Mouse (Mus musculus) kidney, postnatal 14 days (tissue): ENCODE data around the gene Morn3.

Experiments
- DNase-seq: peaks from one replicate; pipeline ENCODE4 v3.0.0; 2022; ENCODE audit warnings: mixed read lengths

Gene Morn3

DNA sequence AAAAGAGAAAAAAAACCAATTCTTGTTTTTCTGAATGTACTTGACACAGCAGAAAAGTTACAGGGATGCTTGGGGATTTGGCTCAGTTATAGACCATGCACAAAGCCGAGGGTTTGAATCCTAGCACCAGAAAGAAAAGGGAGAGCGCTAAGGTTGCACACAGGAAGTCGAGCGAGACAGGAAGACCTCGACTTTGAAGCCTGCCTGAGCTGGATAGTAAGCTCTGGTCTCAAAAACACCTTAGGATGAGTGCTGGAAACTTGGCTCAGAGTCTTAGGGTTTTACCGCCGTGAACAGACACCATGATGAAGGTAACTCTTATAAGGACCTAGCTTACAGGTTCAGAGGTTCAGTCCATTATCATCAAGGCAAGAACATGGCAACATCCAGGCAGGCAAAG, 25.4 kb downstream of the Morn3 start:
- DNase-seq = no peak

DNA sequence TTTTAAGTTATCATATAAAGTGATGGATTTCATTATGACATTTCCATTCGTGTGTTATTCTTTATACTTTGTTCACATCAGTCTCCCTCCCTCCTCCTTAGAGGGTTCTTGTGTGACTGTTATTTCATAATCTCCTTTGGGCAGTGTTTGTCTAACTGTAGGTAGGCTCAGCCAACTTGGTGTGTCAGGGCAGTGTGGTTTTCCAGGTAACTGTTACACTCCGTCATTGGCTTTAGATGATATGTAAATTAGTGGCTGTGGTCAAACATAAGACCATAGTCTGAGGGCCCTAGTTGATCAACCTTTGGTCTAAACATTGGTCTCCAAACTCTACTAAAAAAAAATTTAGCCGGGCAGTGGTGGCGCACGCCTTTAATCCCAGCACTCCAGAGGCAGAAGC, 26.4 kb downstream of the Morn3 start:
- no peak for DNase-seq

DNA sequence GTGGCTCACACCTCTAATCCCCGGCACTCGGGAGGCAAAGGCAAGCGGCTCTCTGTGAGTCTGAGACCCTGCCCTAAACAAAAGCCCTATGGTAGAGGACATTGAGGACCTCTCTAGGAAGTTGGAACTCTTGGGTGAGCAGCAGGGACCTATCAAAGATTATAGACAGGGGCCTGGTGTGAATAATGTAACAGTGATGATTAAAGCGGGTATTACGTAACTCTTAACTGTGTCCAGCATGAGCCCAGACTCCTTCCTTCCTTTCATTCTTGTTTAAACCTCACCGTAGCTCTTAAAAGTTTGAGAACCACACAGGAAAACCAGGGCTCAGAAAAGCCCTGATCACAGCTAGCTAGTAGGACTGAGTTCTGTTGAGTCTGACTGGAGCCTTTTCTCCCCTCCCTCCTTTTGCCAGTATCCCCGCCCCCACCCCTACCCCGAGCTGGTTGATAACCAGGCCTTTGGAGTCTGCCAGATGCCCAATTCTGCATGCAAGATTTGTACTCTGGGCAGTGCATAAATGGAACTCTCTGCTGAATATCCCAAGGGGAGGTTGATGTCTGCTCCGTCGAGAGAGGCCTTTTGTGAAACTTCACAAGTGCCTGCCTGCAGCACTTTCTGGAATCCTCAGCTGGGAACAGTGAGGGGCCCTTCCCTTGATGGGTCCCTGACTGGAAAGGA, 27.3 kb downstream of the Morn3 start:
- DNase-seq = no peak

DNA sequence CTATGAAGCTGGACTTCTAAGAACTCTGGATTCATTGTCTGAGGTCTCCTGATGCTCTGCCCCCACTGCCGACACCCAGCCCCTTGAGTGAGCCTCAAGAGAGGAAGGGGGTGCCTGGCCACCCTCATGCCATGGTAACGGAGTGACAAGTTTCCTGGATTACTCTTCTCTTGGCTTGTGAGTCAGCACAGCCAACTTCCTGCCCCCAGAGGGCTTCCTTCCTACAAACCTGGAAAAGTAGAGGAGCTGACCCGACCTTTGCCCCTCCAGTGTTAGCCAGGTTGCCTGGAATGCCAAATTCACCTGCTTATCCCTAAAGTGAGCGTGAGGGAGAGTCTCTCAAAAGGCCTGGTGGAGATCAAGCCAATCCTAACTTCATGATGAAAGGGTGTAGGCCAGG, 29.3 kb downstream of the Morn3 start:
- no peak for DNase-seq

DNA sequence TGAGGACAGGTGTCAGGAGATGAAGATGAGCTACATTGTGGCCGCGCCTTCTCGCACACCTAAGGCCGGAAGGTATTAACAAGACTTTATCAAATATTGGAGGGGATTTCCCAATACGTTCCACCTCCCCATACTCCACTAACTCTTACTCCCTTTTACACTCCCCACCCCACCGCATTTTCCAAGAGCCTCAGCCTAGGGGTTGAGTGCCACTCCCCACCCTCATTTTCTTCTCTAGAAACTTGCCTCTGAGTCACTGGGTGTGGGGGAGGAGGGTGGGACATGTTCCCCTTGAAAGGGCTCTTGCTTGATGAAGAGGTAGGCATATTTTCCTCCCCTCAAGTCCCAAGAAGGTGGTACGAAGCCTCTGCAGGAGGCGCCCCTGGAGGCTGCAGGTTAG, 30.9 kb downstream of the Morn3 start:
- no peak for DNase-seq

DNA sequence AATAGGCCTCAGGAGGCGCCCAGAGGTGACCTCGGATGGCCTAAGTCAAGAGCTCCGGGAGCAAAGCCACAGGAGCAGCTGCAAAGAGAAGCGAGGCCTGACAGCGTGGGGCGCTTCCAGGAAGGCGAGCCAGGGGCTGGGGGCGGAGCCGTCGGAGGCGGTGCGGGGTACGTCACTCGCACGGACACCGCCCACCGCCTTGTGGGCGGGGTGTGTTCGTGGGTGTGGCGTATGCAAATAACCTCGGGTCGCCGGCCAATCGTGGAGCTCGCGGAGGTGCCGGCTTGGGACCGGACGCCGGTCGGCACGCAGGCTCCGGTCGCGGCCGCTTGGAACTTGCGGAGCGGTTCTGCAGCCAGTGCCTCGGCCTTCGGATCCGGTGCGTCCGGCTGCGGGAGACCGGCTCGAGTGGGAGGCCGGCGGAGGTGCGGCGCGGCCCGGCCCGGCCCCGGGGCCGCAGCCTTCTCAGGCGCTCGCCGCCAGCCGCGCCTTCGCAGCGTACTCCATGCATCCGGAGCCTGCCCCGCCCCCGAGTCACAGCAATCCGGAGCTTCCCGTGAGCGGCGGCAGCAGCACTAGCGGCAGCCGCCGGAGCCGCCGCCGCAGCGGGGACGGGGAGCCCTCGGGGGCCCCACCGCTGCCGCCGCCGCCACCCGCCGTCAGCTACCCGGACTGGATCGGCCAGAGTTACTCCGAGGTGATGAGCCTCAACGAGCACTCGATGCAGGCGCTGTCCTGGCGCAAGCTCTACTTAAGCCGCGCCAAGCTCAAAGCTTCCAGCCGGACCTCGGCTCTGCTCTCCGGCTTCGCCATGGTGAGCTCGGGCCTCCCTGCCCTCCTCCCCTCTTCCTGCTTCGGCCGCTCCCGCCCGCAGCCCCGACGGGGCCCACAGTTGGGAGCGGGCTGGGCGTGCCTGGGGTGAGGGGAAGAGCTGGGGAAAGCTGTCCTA, 31.8 kb downstream of the Morn3 start, which contains the start of gene Orai1:
Gene Orai1, plus strand, starts transcription at position 322 of the 949 bp plus-strand sequence.
- DNase-seq = peak; percentile 99

DNA sequence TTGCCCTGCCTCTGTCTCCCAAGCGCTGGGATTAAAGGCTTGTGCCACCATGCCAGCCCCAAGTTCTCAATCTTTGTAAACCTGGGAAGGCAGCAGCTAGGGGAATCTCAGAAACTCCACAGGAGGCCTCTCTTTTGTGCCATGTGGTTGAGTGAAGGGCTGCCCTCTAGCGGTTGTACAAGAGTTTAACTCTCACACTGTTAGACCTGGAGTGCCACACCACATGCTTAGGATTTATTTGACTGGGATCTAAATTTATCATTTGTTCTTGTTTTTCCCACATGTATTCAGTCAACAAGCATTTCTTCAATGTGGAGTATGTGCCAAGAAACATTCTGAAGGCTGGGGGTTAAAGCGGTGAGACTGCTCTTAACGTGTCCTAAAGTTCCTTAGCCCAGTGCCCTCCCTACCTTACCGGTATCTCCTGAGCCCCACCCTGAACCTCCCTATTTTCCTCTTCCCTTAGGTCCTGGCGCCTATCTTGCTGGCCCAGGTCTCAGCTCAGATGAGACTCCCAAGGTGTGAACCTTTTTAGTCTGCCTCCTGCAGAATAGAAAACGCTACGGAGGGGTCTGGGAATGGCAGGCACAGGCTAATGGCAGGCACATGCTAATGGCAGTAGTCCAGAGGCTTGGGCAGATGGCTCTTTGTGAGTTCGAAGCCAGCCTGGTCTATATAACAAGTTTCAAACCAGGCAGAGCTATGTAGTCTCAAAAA, 33.1 kb downstream of the Morn3 start:
- DNase-seq = peak; percentile 73

DNA sequence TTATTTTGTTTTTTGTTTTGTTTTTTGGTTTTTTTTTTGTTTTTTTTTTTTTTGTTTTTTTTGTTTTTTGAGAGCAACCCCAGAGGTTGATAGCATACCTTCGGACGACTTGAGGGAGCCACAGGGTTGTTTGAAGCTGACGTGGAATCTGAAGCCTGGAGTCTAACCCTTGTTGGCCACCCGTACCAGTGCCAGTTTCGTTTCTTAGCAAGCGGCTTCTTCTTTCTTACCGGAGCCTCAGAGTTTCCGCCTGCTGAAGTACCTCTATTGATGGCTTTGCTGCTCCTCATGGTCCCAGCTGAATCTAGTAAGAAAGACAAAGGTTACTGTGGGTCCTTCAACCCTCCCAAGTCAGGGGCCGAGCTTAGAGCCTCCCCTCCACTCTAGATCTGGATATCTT, 35.1 kb downstream of the Morn3 start:
- DNase-seq = no peak

DNA sequence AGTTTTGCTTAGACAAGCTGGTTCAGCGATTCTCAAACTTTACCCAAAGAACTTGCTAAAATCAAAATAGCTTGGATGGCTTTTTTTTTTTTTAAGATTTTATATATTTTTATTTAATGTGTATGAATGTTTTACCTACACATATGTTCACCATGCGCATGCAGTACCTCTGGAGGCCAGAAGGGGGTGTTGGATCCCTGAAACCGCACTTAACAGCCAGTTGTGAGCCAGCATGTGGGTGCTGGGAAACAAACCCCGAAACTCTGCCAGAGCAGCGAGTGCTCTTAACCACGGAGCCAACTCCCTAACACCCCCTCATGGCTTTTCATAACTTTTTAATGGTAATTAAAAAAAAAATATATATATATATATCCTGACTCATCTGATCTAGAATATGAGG, 36.0 kb downstream of the Morn3 start:
- no peak for DNase-seq

DNA sequence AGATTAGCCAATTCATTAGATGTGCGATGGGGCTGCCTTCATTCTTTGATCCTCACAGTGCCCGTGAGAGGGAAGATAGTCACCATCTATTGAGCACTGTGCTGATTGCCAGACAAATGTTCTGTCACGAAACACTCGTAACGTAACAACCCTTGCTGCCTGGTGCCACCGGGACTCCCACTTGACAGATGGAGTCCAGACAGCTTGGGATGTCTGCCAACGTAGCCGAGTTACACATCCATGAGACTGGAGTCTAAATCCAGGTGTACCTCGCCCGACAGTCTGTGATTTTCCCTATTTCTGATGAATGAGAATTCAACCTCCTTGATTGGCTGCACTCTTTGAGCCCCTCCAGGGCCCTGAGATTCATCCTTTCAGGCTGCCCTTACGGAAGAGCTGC, 36.9 kb downstream of the Morn3 start:
- no peak for DNase-seq

DNA sequence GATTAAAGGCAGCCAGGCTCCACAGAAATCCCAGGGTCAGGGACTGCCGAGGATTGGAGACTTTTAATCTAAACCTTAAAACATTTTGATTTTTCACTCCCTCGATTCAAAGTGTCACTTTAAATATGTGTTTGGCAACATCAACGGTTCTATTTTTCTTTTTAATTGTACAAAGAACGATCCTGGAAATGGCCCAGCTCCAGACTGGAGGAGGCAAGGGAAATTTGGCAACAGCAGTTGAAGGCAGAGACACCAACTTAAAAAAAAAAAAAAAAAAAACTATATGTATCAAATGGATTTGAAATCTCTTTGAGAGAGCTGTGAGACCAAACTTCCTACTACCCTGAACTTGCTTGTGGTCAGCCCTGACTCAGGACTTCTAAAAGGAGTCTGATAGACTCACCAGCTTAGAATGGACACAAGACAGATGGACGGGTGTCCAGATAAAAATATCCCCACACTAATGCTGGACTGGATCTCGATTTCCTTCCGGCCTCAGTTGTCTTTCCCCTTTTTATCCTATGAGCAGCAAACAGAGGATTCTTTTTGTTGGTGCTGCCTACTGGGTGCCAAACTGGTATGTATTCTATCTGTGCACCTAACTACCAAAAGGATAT, 37.8 kb downstream of the Morn3 start:
- no peak for DNase-seq

DNA sequence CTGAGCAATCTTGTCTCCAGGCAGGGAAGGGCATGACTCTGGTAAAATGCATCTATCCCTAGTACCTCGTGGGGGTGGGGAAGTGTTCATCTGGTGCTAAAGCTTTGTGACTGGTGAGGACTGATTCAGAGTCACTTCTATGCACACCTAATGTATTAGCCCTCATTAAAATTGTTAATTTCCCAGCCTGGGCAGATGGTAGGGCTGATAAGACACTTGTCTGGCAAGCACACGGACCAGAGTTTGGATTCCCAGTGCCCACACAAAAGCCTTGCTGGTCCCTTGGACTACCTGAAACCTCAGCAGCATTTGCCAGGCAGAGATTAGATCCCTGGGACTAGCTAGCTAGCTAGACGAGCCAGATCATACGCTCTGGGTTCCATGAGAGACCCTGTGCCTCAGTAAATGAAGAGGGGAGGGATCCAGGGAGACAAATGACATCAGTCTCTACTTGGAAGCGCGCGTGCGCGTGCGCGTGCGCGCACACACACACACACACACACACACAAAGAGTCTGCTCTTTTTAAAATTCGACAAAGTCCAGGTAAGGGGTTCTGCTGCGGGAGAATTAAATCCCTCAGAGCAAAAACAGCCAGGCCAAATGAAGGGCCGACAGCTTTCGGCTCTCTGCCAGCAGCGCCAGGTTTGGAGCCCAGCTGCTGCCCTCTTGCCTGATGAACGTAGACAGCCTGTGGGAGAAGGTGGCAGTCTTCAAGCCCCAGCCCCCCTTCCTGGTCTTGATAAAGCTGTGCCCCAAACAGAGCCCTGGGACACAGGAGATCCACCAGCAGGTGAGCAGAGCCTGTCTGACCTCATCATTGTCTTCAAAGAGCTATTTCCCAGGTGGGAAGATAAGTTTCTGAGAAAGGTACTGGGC, 40.9 kb downstream of the Morn3 start:
- no peak for DNase-seq

DNA sequence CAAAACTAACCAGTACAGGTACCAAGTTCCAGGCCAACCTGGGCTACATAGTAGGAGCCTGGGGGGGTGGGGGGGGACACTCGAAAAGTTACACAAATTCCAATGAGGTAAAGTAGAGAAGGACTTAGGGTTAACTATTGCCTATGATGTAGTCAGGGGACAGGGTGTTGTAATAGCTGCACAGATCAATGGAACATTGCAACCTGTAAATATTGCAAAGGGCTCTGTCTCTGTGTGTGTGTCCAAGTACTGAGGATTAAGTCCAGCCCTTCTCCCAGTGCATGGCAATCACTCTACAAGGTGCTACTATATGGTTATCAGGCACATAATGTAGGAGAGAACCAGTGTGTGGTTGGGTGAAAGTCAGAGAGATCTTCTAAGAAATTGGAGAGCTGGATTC, 45.9 kb downstream of the Morn3 start:
- DNase-seq = no peak

DNA sequence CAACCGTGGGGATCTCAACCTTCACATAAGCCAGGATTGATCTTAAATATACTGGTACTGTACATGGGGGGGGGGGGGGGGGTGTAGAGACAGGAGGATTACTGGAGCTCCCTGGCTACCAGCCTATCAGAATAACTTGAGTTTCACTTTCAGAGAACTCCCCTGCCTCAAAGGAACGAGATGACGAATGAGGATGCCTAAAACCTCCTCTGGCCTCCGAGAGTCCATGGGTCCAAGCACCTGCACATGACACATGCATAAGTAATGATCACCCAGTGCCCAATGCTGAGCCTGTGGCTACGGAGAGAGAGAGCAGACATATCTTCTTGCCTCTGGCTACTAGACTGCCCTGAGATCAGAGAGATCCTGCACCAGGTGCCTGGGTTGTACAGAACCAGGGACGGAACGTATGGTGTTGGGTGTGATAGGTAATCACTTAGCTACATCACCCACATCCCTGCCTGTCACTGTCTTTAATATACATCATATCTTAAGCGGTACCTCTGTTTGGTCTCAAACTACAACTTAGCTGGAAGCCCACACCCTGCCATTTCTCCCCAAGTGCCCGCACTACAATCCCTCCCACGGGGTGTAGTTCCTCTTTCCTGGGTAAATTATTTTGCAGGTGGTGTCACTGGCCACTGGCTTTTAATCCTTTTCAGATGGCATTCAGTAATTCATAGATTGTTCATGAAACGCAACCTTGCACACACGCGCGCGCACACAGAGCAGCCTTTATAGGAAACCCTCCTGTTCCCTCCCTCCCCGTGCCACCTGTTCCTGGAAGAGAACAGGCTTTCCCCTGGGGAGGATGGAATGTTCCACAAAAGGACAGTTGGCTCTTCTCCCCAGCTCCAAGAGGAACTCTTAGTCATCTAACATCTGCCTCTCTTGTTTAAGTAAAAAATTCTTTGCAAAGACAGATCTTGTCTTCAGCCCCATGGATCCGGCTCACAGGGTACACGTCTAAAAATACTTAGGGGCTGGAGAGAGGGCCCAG, 49.3 kb downstream of the Morn3 start:
- DNase-seq = no peak

DNA sequence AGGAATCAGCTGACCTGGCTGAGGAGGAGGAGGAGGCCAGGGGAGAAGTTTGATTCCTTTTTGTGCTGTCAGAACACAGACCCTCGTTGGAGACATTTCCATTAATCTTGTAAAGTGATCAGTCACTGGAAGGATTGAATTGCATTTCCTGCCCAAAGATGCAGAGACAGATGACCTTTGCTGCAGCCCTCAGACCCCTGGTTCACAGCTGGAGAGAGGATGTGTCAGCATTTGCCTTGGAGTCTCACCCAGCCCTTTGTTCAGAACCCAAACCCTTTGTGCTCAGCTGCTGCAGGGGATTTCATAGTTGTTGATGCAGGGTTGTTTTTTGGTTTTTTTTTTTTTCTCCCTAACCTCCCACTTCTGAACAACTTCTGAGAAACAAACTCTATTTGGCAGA, 51.9 kb downstream of the Morn3 start:
- no peak for DNase-seq

DNA sequence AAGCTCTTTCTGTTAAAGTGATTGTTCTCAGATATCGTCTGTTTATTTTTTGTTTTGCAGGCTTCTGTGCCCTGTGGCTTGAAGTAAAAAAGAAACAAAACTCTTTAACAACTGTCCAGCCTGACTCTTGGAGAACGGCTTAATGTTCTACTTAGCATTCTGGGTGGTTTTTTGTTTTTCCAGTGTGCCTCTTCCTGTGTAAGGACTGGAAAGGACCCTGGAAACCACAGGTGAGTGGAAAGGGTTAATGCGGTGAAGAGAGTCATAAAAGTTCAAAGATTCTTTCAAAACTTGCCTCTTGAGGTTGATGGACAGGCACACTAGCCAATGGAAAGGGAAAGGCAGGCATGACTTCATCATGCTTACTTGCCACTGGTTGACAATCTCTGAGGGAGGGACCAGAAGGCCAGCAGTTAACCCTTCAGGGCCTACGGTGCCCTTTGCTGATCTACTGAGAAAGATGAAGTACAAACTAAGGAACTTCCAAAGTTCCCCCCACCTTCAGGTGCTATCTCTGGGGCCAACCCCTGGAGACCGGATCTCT, 52.4 kb downstream of the Morn3 start:
- peak; percentile 94 for DNase-seq

DNA sequence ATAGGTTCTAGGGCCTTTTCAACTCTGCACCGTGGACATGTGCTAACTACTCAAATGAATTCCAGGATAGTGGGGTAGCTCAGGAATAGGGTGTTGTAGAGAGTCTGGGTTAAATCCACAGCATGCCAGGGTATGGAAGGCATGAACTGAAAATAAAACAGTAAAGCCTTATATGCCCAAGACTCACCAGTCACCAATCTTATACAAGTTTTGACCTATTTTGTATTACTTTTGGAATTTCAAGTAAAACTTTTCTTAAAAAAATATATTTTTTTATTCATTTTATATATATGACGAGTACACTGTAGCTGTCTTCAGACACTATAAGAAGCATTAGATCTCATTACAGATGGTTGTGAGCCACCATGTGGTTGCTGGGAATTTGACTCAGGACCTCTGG, 53.0 kb downstream of the Morn3 start:
- DNase-seq = no peak

DNA sequence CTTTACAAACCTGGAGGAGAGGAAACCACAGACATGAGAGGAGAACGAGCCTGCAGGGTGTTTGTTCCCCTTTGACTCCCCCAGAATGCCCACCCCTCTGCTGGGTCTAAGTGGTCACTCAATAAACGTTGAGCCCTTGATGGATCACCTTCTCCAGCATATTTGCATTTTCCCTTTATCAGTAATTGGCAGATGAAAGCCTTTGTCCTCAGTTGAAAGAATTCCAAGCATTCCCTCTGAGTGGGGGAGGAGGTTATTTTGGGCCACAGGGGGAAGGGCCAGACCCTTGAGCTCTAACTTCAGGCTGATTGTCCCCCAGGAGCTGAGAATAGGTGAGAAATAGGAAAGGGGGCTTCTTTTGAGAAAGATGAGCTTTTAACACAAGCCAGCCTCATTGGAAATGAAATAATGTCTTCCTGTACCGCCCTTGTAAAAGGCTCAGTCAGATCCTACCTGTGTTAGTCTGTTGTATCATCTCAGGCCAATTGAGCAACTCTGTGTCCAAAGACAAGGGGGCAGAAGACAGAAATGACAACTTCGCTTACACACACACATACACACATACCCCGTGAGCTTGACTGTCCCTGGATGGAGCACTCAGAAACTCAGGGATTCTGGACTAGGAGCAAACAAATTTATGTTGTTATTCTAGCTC, 55.3 kb downstream of the Morn3 start:
- DNase-seq = no peak

DNA sequence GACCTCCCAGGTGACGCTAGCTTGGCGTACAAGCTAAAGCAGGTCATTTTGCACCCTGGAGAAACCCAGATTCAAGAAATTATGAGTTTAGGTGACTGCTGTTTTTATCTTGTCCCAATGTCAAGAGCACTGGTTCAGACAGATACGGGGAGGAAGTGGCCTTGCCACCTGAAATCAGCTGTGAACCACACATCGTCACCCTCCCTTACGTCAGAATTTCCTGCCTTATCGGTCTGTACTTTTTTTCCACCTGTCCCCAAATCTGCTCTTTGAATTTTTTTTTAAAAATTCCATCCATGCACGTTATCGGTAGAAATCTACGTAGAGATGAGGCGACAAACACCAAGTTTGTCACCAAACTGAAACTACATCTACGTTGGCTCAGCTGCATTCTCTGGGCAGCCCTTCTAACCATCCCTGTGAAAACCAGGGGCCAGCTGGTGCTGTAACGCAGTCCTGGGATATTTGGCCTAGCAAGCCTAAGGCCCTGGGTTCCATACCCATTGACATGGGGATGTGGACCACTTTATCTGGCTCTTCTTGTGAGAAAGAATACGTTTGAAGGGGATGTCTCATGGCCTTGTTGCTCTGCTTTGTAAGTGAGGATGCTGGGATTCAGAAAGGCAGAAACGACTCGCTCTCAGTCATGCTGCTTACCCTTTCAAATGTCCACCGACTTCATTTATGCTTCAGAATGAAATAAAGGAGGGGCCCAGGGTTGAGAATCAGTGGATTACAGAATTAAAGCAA, 56.2 kb downstream of the Morn3 start:
- no peak for DNase-seq
